Mouse (Mus musculus): ENCODE results near the gene Prpf4. TPM values are rescaled to one million over a fixed set of nuclear protein-coding genes. Genes with fewer than 3 reads are reported as not detected.

The Prpf4 gene
- polyA plus RNA-seq, 1 experiment from 2014 or later = 30.1 TPM

- Histone ChIP-seq H3K4me2 (replicated peaks) (no peak overlapping the region), H3K9ac (no peak overlapping the region), H3K27me3 (no peaks in the 10 kb centered on the region), H3K4me1 (no peaks in the 10 kb centered on the region), H3K36me3 (peaks cover 46% of the 10 kb centered on the region), H3K4me3 (no peak overlapping the region), H3K27ac (no peak overlapping the region), H3K9me3 (no peaks in the 10 kb centered on the region)
- no peak for ATAC-seq (ENCODE audit: insufficient number of reproducible peaks, insufficient read depth, low FRiP score, low TSS enrichment)
- WGBS = 95% methylated on average over 4 of the region's 4 CpGs
These were observed 17.3 kb downstream of the Prpf4 start for GRCm38 (mm10) chr4:62425891-62426290.

DNA sequence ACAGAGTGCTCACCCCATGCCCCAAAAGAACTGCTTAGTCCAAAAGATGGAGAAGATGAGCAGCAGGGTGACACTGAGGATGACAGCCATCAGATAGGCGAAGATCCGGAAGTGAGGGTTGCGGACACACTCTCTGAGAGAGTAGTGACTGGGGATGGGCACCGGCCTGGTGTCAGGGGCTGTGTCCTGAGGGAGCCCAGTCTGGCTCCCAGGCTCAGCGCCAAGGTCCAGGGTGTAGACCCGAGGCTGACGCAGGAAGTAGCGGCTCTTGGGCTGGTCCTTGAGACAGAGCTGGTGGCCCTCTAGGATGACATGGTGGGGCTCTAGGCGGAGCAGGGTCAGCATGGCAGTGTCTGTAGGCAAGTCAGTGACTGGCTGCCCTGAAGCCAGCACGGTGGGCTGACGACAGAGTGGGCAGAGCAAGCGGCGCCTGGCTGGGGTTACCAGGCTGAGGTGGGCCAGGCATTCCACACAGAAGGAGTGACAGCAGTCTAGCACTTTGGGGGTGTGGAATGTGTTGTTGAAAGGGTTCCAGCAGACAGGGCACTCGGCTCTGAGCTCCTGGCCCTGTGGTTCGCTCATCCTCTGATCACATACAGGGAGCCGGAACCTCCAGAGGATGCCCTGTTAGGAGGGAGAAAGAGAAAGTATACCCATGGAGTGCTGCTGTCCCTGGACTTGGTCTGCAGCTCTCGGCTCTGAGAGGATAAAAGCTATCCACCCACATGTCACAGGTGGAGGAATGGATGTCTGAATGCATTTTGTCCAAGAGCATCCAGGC lies 19.6 kb downstream of the Prpf4 start:
- 77% methylated on average over 17 of the region's 17 CpGs for WGBS
- peaks cover 24% of the 10 kb centered on the region for H3K36me3 ChIP-seq
- no peaks in the 10 kb centered on the region for H3K9me3 ChIP-seq
- no peak overlapping the region for H3K9ac ChIP-seq
- H3K27ac ChIP-seq = no peak overlapping the region
- no peaks in the 10 kb centered on the region for H3K4me1 ChIP-seq
- H3K4me2 ChIP-seq (replicated peaks) = no peak overlapping the region
- no peak overlapping the region for H3K4me3 ChIP-seq
- H3K27me3 ChIP-seq = no peaks in the 10 kb centered on the region
- peak; percentile 49; the same call in 1 of the 2 replicates for ATAC-seq (ENCODE audit: insufficient number of reproducible peaks, insufficient read depth, low FRiP score, low TSS enrichment)

- Histone ChIP-seq H3K27me3 (no peaks in the 10 kb centered on the region), H3K4me1 (no peaks in the 10 kb centered on the region), H3K27ac (no peak overlapping the region), H3K9ac (no peak overlapping the region), H3K4me3 (no peak overlapping the region), H3K36me3 (peaks cover 12% of the 10 kb centered on the region), H3K4me2 (replicated peaks) (no peak overlapping the region), H3K9me3 (no peaks in the 10 kb centered on the region)
- WGBS = 84% methylated on average over 9 of the region's 9 CpGs
- ATAC-seq (ENCODE audit: insufficient number of reproducible peaks, insufficient read depth, low FRiP score, low TSS enrichment) = no peak
These were observed 21.0 kb downstream of the Prpf4 start for GRCm38 (mm10) chr4:62429616-62430015.

- Histone ChIP-seq H3K4me2 (replicated peaks) (no peak overlapping the region), H3K36me3 (0 out of 2 replicates have a peak, but pooled peaks cover 1% of the 10 kb centered on the region), H3K9me3 (no peaks in the 10 kb centered on the region), H3K9ac (no peak overlapping the region), H3K27ac (no peak overlapping the region), H3K4me1 (no peaks in the 10 kb centered on the region), H3K4me3 (no peak overlapping the region), H3K27me3 (no peaks in the 10 kb centered on the region)
- no peak for ATAC-seq (ENCODE audit: insufficient number of reproducible peaks, insufficient read depth, low FRiP score, low TSS enrichment)
These were observed 22.1 kb downstream of the Prpf4 start for GRCm38 (mm10) chr4:62430678-62431077.

DNA sequence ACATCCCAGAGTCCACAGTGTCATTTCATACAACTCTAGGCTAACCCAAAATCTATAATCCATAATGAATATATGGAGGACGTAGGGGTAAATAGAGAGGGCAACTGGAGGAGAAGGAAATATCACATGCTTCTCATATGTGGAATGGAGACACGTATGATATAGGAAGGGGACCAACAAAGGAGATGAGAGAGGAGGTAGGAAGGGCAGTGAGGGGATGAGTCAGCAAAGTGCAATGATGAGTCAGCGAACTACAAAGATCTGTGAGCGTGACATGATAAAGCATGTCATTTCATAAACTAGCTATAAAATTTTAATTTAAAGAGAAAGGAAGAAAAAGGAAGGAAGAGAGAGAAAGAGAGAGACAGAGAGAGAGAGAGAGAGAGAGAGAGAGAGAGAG lies 22.9 kb downstream of the Prpf4 start:
- 84% methylated on average over 4 of the region's 4 CpGs for WGBS
- Histone ChIP-seq H3K27me3 (no peaks in the 10 kb centered on the region), H3K9me3 (no peaks in the 10 kb centered on the region), H3K36me3 (no peaks in the 10 kb centered on the region), H3K4me1 (no peaks in the 10 kb centered on the region), H3K27ac (no peak overlapping the region), H3K4me3 (no peak overlapping the region), H3K4me2 (replicated peaks) (no peak overlapping the region), H3K9ac (no peak overlapping the region)
- no peak for ATAC-seq (ENCODE audit: insufficient number of reproducible peaks, insufficient read depth, low FRiP score, low TSS enrichment)

GRCm38 (mm10) chr4:62433939-62434870 lies 25.6 kb downstream of the Prpf4 start:
- H3K4me3 ChIP-seq = no peak overlapping the region
- no peaks in the 10 kb centered on the region for H3K27me3 ChIP-seq
- 74% methylated on average over 7 of the region's 7 CpGs for WGBS
- H3K36me3 ChIP-seq = no peaks in the 10 kb centered on the region
- no peak overlapping the region for H3K27ac ChIP-seq
- no peak for ATAC-seq (ENCODE audit: insufficient number of reproducible peaks, insufficient read depth, low FRiP score, low TSS enrichment)
- H3K9me3 ChIP-seq = no peaks in the 10 kb centered on the region
- H3K9ac ChIP-seq = no peak overlapping the region
- no peaks in the 10 kb centered on the region for H3K4me1 ChIP-seq
- no peak overlapping the region for H3K4me2 ChIP-seq (replicated peaks)

DNA sequence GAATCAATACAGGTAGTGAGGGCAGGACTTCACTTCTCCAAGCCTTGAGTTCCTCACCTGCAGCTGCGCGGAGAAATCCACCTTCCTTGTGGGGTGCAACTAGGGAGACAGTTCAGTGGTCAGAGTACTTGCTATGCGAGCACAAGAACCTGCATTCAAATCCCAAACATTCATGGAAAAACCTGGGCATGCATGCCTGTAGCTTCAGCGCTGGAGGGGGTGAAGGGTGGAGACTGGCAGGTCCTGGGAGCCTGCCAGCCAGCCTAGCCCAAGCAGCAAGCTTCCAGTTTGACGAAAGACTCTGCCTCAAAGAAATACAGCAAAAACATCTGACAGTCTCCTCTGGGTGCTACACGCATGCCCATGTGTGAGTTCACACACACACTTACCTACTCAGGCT lies 26.5 kb downstream of the Prpf4 start, which contains the start of gene Rnf183:
TSS of gene Rnf183 (minus strand) at position 172 of the 400 bp plus-strand sequence.
- no peaks in the 10 kb centered on the region for H3K9me3 ChIP-seq
- H3K4me1 ChIP-seq = no peaks in the 10 kb centered on the region
- H3K4me2 ChIP-seq (replicated peaks) = no peak within 1 kb of the TSS
- WGBS = 79% methylated on average over 6 of the region's 6 CpGs
- no peaks in the 10 kb centered on the region for H3K36me3 ChIP-seq
- ATAC-seq (ENCODE audit: insufficient number of reproducible peaks, insufficient read depth, low FRiP score, low TSS enrichment) = no peak
- H3K4me3 ChIP-seq = no peak within 1 kb of the TSS
- no peaks in the 10 kb centered on the region for H3K27me3 ChIP-seq
- no peak within 1 kb of the TSS for H3K27ac ChIP-seq
- no peak within 1 kb of the TSS for H3K9ac ChIP-seq

DNA sequence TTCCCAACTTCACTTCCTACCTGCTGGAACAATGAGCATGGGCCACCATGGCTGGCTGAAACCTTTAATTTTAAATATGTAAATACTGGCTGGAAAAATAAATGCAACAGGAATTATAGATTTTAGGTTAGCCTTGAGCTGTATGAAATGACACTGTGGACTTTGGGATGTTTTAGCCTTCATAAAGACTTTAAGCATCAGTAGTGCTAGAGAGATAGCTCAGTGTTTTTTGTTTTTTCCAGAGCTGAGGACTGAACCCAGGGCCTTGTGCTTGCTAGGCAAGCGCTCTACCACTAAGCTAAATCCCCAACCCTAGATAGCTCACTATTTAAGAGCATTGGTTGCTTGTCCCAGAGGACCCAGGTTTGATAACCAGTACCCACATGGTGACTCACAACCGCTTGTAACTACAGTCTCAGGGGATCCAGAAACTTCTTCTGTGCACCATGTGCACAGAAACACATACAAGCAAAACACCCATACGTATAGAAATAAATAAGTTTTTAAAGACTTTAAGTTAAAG lies 28.7 kb downstream of the Prpf4 start:
- Histone ChIP-seq H3K36me3 (no peaks in the 10 kb centered on the region), H3K4me1 (no peaks in the 10 kb centered on the region), H3K4me3 (no peak overlapping the region), H3K9ac (no peak overlapping the region), H3K4me2 (replicated peaks) (no peak overlapping the region), H3K27me3 (no peaks in the 10 kb centered on the region), H3K27ac (no peak overlapping the region), H3K9me3 (no peaks in the 10 kb centered on the region)
- no peak for ATAC-seq (ENCODE audit: insufficient number of reproducible peaks, insufficient read depth, low FRiP score, low TSS enrichment)
- WGBS = 85% methylated on average over 3 of the region's 3 CpGs

DNA sequence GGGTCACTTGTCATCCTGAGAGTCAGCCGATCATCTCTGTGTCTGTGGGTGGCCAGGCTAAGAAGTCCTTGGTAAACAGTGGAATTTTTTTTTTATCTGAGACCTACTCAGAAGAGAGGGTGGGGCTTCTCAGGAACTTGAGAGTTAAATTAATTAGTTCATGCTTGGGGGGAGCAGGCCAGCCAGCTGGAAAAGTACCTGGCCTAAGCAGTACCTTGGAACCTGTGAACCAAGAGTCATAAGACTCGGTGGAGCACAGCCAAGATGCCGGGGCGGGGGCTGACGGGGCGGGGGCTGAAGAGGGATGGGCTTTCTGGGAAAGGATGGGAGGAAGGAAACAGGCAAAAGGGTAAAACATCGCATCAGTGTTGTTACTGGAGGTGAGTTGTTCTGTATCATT lies 29.3 kb downstream of the Prpf4 start:
- WGBS = 84% methylated on average over 7 of the region's 7 CpGs
- no peaks in the 10 kb centered on the region for H3K9me3 ChIP-seq

GRCm38 (mm10) chr4:62439793-62440192 lies 31.2 kb downstream of the Prpf4 start:
- no peaks in the 10 kb centered on the region for H3K27me3 ChIP-seq
- ATAC-seq (ENCODE audit: insufficient number of reproducible peaks, insufficient read depth, low FRiP score, low TSS enrichment) = no peak
- WGBS = 58% methylated on average over 4 of the region's 4 CpGs
- H3K36me3 ChIP-seq = no peaks in the 10 kb centered on the region
- H3K4me1 ChIP-seq = no peaks in the 10 kb centered on the region
- H3K9ac ChIP-seq = no peak overlapping the region
- H3K9me3 ChIP-seq = no peaks in the 10 kb centered on the region
- H3K4me3 ChIP-seq = no peak overlapping the region
- H3K4me2 ChIP-seq (replicated peaks) = no peak overlapping the region
- H3K27ac ChIP-seq = no peak overlapping the region

More for the DNA sequence above, 29.3 kb downstream of the Prpf4 start:
- no peaks in the 10 kb centered on the region for H3K27me3 ChIP-seq
- H3K4me3 ChIP-seq = no peak overlapping the region
- H3K9ac ChIP-seq = no peak overlapping the region
- H3K4me2 ChIP-seq (replicated peaks) = no peak overlapping the region
- H3K36me3 ChIP-seq = no peaks in the 10 kb centered on the region
- H3K27ac ChIP-seq = no peak overlapping the region
- no peak for ATAC-seq (ENCODE audit: insufficient number of reproducible peaks, insufficient read depth, low FRiP score, low TSS enrichment)
- H3K4me1 ChIP-seq = no peaks in the 10 kb centered on the region

DNA sequence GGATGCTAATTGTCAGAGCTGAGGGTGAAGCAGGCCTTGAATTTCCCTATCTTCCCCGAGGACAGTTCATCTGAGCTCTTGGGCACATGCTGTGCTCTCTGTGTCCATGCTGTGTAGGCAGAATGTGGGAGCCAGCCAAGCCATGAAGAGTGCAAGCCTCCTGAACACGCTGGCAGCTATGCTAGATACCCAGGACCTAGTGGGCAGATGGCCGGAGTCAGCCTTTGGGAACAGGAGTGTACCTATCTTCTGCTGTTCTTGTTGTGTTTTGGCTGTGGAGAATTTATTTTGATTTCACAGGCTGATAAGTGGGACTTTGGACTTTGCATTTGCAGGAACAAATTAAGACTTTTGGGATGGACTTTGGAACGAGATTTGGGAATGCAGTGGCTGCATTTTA lies 31.9 kb downstream of the Prpf4 start:
- Histone ChIP-seq H3K4me3 (no peak overlapping the region), H3K9ac (no peak overlapping the region), H3K4me1 (no peaks in the 10 kb centered on the region), H3K36me3 (no peaks in the 10 kb centered on the region), H3K27ac (no peak overlapping the region), H3K4me2 (replicated peaks) (no peak overlapping the region), H3K9me3 (no peaks in the 10 kb centered on the region), H3K27me3 (no peaks in the 10 kb centered on the region)
- 76% methylated on average over 4 of the region's 4 CpGs for WGBS
- no peak for ATAC-seq (ENCODE audit: insufficient number of reproducible peaks, insufficient read depth, low FRiP score, low TSS enrichment)
